Mouse (Mus musculus) fat pad, adult 2 months (tissue): Measurements from ENCODE around the gene Nrf1.

Source experiments
- DNase-seq: peaks from one replicate; pipeline ENCODE4 v3.0.0-alpha.2; 2011; ENCODE audit warnings: low read depth, low spot score; ENCODE audit errors: extremely low read depth

Nrf1 gene

GRCm38 (mm10) chr6:30078938-30079529 is 31.2 kb downstream of the Nrf1 start:
- no peak for DNase-seq

GRCm38 (mm10) chr6:30081339-30081738 is 33.6 kb downstream of the Nrf1 start:
- DNase-seq = no peak

- DNase-seq = no peak
Measured at GRCm38 (mm10) chr6:30083307-30083706, 35.5 kb downstream of the Nrf1 start.

GRCm38 (mm10) chr6:30085351-30085750 is 37.6 kb downstream of the Nrf1 start:
- no peak for DNase-seq

- DNase-seq = no peak
Measured at GRCm38 (mm10) chr6:30091221-30091620, 43.4 kb downstream of the Nrf1 start.

- DNase-seq = no peak
Measured at GRCm38 (mm10) chr6:30092816-30093215, 45.0 kb downstream of the Nrf1 start.

- no peak for DNase-seq
Measured at GRCm38 (mm10) chr6:30101773-30102415, 54.1 kb downstream of the Nrf1 start.

GRCm38 (mm10) chr6:30106091-30106490 is 58.3 kb downstream of the Nrf1 start:
- DNase-seq = no peak

- DNase-seq = no peak
Measured at GRCm38 (mm10) chr6:30107456-30107855, 59.7 kb downstream of the Nrf1 start.

- DNase-seq = no peak
Measured at GRCm38 (mm10) chr6:30109820-30110502, 62.2 kb downstream of the Nrf1 start.

GRCm38 (mm10) chr6:30112349-30113132 is 64.8 kb downstream of the Nrf1 start:
- DNase-seq = no peak

GRCm38 (mm10) chr6:30114101-30114500 is 66.3 kb downstream of the Nrf1 start:
- no peak for DNase-seq

GRCm38 (mm10) chr6:30121152-30121551 is 73.4 kb downstream of the Nrf1 start:
- DNase-seq = no peak

GRCm38 (mm10) chr6:30121600-30121999 is 73.8 kb downstream of the Nrf1 start:
- no peak for DNase-seq

- DNase-seq = no peak
Measured at GRCm38 (mm10) chr6:30123391-30123790, 75.6 kb downstream of the Nrf1 start.

GRCm38 (mm10) chr6:30126060-30126459 is 78.3 kb downstream of the Nrf1 start:
- no peak for DNase-seq

GRCm38 (mm10) chr6:30126766-30127165 is 79.0 kb downstream of the Nrf1 start:
- DNase-seq = no peak

GRCm38 (mm10) chr6:30132399-30132798 is 84.6 kb downstream of the Nrf1 start:
- no peak for DNase-seq

- DNase-seq = no peak
Measured at GRCm38 (mm10) chr6:30135590-30135989, 87.8 kb downstream of the Nrf1 start.

- DNase-seq = no peak
Measured at GRCm38 (mm10) chr6:30137227-30137626, 89.4 kb downstream of the Nrf1 start.

- DNase-seq = peak; percentile 64
Measured at GRCm38 (mm10) chr6:30139329-30140045, 91.7 kb downstream of the Nrf1 start.
